Mouse (Mus musculus) erythroblast, embryonic 14.5 days (primary cell): ENCODE data around the gene Fat3.

Experiments used
- GATA1 ChIP-seq: IDR thresholded peaks from 2 replicates; pipeline ENCODE4 v1.6.1; 2012; ENCODE audit warnings: low read length, inconsistent platforms, mixed read lengths
- TAL1 ChIP-seq: IDR thresholded peaks from 3 replicates; pipeline ENCODE4 v1.6.1; 2012; ENCODE audit warnings: low read length, inconsistent platforms, mixed read lengths

DNA sequence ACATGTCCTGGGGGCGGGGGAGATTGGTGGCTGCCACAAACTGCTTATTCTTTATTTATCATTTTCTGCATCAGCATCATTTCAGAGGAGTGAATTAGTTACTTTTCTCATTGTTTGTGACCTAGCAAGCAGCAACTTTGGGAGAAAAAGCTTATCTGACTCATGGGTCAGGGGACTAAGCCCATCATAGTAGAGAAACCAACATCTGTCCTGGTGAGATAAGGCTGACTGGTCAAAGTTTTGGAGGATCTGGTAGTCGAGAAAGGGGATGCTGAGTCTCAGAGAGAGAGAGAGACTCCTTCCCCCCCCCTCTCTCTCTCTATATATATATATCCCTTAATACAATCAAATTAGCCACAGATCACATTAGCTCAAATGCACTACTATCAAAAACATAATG is 273.7 kb downstream of the Fat3 start:
- TF ChIP-seq TAL1 (no peak), GATA1 (no peak)
